Mouse (Mus musculus): ENCODE data around the gene Stxbp1.

DNA sequence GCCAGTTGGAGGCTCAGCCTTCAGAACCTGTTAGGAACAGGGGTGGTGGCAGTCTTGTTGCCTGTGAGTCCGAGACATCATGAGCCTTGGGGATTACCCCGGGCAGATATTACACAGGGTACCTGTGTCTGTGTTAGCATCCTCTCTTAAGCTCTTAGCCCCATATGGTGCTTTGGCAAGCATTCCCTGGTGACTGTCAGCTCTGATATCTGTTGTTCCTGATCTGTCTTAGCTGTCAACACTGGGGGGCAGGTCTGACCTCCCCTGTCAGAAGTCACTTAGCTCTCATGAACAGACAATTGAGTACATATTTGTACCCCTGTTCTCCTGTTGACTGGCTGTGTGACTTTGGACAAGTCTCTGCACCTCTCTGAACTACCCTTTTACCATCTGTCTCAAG lies 88.0 kb downstream of the Stxbp1 start:
- TF ChIP-seq GATA1 (IDR thresholded peaks at IDR 0.05; ENCODE audit: borderline replicate concordance, low read length), result no peak
- no peak for TF ChIP-seq CTCF (IDR thresholded peaks at IDR 0.05; ENCODE audit: low read depth, low read length)
- TF ChIP-seq GATA2 (IDR thresholded peaks at IDR 0.05; ENCODE audit: borderline replicate concordance, low read depth, low read length), result no peak
- TF ChIP-seq TAL1 (conservative IDR thresholded peaks at IDR 0.05; ENCODE audit: low read depth, low read length), result no peak
- no peak for TF ChIP-seq POLR2AphosphoS5 (IDR thresholded peaks at IDR 0.05; ENCODE audit: insufficient replicate concordance, low read depth, low read length)

Data from G1E (cell line).